Mouse (Mus musculus): ENCODE results near the gene Pon1. TPM values are rescaled to one million over a fixed set of nuclear protein-coding genes. Genes with fewer than 3 reads are reported as not detected.

Gene Pon1
- total and polyA plus RNA-seq, 3 experiments, result 0.63 to 3.7 TPM; not detected in 1

GRCm38 (mm10) chr6:5167051-5167677, 26.6 kb downstream of the Pon1 start:
- no peak for TF ChIP-seq EP300 (IDR thresholded peaks at IDR 0.05; ENCODE audit: insufficient read depth, low read depth, low read length)
- TF ChIP-seq CTCF (IDR thresholded peaks at IDR 0.05), result no peak
- no peak for TF ChIP-seq POLR2A (IDR thresholded peaks at IDR 0.05; ENCODE audit: insufficient read depth, low read depth, low read length)
- no peak overlapping the region for H3K27ac ChIP-seq
- no peaks in the 10 kb centered on the region for H3K27me3 ChIP-seq (ENCODE audit: control insufficient read depth, insufficient read depth, low read length)
- peak overlapping the region; percentile 23; the same call in 1 of the 2 replicates for H3K4me3 ChIP-seq
- H3K4me1 ChIP-seq (ENCODE audit: control insufficient read depth, insufficient read depth, low read length), result no peaks in the 10 kb centered on the region; the same call in 1 of the 2 replicates
- WGBS, result 23% methylated on average over 14 of the region's 14 CpGs
- no peaks in the 10 kb centered on the region for H3K36me3 ChIP-seq (ENCODE audit: control insufficient read depth, insufficient read depth, low read length)
- no peaks in the 10 kb centered on the region for H3K79me2 ChIP-seq (replicated peaks; ENCODE audit: control insufficient read depth, insufficient read depth, low read length)
- intact Hi-C loops (cut with DNase I), result no loop called here
- peak; percentile 27 for DNase-seq
- no peak overlapping the region for H3K9ac ChIP-seq (ENCODE audit: low read depth, low read length)

GRCm38 (mm10) chr6:5164855-5165254, 28.9 kb downstream of the Pon1 start:
- no peak overlapping the region for H3K27ac ChIP-seq
- H3K27me3 ChIP-seq (ENCODE audit: control insufficient read depth, insufficient read depth, low read length), result no peaks in the 10 kb centered on the region
- intact Hi-C loops (cut with DNase I), result no loop called here
- no peak overlapping the region for H3K9ac ChIP-seq (ENCODE audit: low read depth, low read length)
- no peak overlapping the region for H3K4me3 ChIP-seq
- WGBS, result 46% methylated on average over 9 of the region's 9 CpGs
- H3K36me3 ChIP-seq (ENCODE audit: control insufficient read depth, insufficient read depth, low read length), result no peaks in the 10 kb centered on the region
- no peaks in the 10 kb centered on the region for H3K79me2 ChIP-seq (replicated peaks; ENCODE audit: control insufficient read depth, insufficient read depth, low read length)
- DNase-seq, result no peak
- no peaks in the 10 kb centered on the region; the same call in 1 of the 2 replicates for H3K4me1 ChIP-seq (ENCODE audit: control insufficient read depth, insufficient read depth, low read length)
- TF ChIP-seq POLR2A (IDR thresholded peaks at IDR 0.05; ENCODE audit: insufficient read depth, low read depth, low read length), result no peak
- TF ChIP-seq EP300 (IDR thresholded peaks at IDR 0.05; ENCODE audit: insufficient read depth, low read depth, low read length), result no peak
- TF ChIP-seq CTCF (IDR thresholded peaks at IDR 0.05), result no peak

- H3K36me3 ChIP-seq (ENCODE audit: control insufficient read depth, insufficient read depth, low read length), result peaks cover 2% of the 10 kb centered on the region; the same call in 1 of the 2 replicates
- TF ChIP-seq POLR2A (IDR thresholded peaks at IDR 0.05; ENCODE audit: insufficient read depth, low read depth, low read length), result no peak
- TF ChIP-seq CTCF (IDR thresholded peaks at IDR 0.05), result no peak
- no peak for TF ChIP-seq EP300 (IDR thresholded peaks at IDR 0.05; ENCODE audit: insufficient read depth, low read depth, low read length)
- H3K9ac ChIP-seq (ENCODE audit: low read depth, low read length), result no peak overlapping the region
- H3K79me2 ChIP-seq (replicated peaks; ENCODE audit: control insufficient read depth, insufficient read depth, low read length), result no peaks in the 10 kb centered on the region
- intact Hi-C loops (cut with DNase I), result no loop called here
- H3K4me3 ChIP-seq, result no peak overlapping the region
- H3K27ac ChIP-seq, result no peak overlapping the region
- no peaks in the 10 kb centered on the region; the same call in 1 of the 2 replicates for H3K4me1 ChIP-seq (ENCODE audit: control insufficient read depth, insufficient read depth, low read length)
- WGBS, result 82% methylated on average over 14 of the region's 14 CpGs
- H3K27me3 ChIP-seq (ENCODE audit: control insufficient read depth, insufficient read depth, low read length), result no peaks in the 10 kb centered on the region
- DNase-seq, result no peak
Measured at GRCm38 (mm10) chr6:5163507-5164144, 30.1 kb downstream of the Pon1 start.

- no peak for TF ChIP-seq EP300 (IDR thresholded peaks at IDR 0.05; ENCODE audit: insufficient read depth, low read depth, low read length)
- no peak for TF ChIP-seq CTCF (IDR thresholded peaks at IDR 0.05)
- TF ChIP-seq POLR2A (IDR thresholded peaks at IDR 0.05; ENCODE audit: insufficient read depth, low read depth, low read length), result no peak
- WGBS, result 89% methylated on average over 6 of the region's 6 CpGs
- DNase-seq, result no peak
- H3K9ac ChIP-seq (ENCODE audit: low read depth, low read length), result no peak overlapping the region
- no peak overlapping the region for H3K27ac ChIP-seq
- no peaks in the 10 kb centered on the region; the same call in 1 of the 2 replicates for H3K4me1 ChIP-seq (ENCODE audit: control insufficient read depth, insufficient read depth, low read length)
- intact Hi-C loops (cut with DNase I), result no loop called here
- H3K36me3 ChIP-seq (ENCODE audit: control insufficient read depth, insufficient read depth, low read length), result peaks cover 2% of the 10 kb centered on the region; the same call in 1 of the 2 replicates
- H3K79me2 ChIP-seq (replicated peaks; ENCODE audit: control insufficient read depth, insufficient read depth, low read length), result no peaks in the 10 kb centered on the region
- no peak overlapping the region for H3K4me3 ChIP-seq
- no peaks in the 10 kb centered on the region for H3K27me3 ChIP-seq (ENCODE audit: control insufficient read depth, insufficient read depth, low read length)
Measured at GRCm38 (mm10) chr6:5162052-5162451, 31.7 kb downstream of the Pon1 start.

GRCm38 (mm10) chr6:5159385-5159791, 34.4 kb downstream of the Pon1 start:
- Histone ChIP-seq H3K27me3 (ENCODE audit: control insufficient read depth, insufficient read depth, low read length) (no peaks in the 10 kb centered on the region), H3K36me3 (ENCODE audit: control insufficient read depth, insufficient read depth, low read length) (peaks cover 2% of the 10 kb centered on the region; the same call in 1 of the 2 replicates), H3K4me1 (ENCODE audit: control insufficient read depth, insufficient read depth, low read length) (no peaks in the 10 kb centered on the region), H3K4me3 (no peak overlapping the region), H3K9ac (ENCODE audit: low read depth, low read length) (no peak overlapping the region), H3K79me2 (replicated peaks; ENCODE audit: control insufficient read depth, insufficient read depth, low read length) (no peaks in the 10 kb centered on the region), H3K27ac (no peak overlapping the region)
- no peak for TF ChIP-seq EP300 (IDR thresholded peaks at IDR 0.05; ENCODE audit: insufficient read depth, low read depth, low read length)
- TF ChIP-seq POLR2A (IDR thresholded peaks at IDR 0.05; ENCODE audit: insufficient read depth, low read depth, low read length), result no peak
- no peak for TF ChIP-seq CTCF (IDR thresholded peaks at IDR 0.05)
- 37% methylated on average over 7 of the region's 7 CpGs for WGBS
- DNase-seq, result peak in 1 of 2 experiments; percentile 10
- intact Hi-C loops (cut with DNase I), result no loop called here

Measured in heart, adult 2 months (tissue).